Mouse (Mus musculus) heart, postnatal 14 days (tissue): ENCODE measurements at regions not wholly inside any gene's neighbourhood (a gene's known extent, or its start where the extent isn't known, plus 50 kb on each side); places are given as distances from the start of the nearest gene placed in this dataset.

Experiments used
- DNase-seq, 2 experiments: peaks; one replicate each; pipeline ENCODE4 v3.0.0; 2021 to 2022
- intact Hi-C: fragments of 180-260 bp; cut with DNase I; formaldehyde crosslinking; loops from one replicate; pipeline ENCODE4 v1.15.1; 2025

DNA sequence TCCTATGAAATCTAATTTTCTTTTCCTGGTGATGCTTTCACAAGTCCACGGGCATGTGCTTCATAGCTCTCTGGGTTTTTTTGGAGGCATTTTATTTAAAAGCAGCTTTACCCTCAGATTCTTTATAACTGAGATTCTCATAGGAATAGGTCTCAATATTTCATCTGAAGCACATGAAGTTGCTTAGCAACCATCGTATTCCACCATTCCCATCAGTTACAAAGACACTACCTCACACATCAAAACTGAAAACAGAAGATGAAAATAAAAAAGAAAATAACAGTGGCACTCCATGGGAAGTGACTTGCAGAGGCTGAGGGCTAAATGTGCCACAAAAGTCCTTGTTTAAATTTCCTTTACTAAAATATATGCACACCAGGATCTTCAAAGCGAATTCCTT, 384.0 kb upstream of the 1700015G11Rik start:
- intact Hi-C loops = no loop called here

DNA sequence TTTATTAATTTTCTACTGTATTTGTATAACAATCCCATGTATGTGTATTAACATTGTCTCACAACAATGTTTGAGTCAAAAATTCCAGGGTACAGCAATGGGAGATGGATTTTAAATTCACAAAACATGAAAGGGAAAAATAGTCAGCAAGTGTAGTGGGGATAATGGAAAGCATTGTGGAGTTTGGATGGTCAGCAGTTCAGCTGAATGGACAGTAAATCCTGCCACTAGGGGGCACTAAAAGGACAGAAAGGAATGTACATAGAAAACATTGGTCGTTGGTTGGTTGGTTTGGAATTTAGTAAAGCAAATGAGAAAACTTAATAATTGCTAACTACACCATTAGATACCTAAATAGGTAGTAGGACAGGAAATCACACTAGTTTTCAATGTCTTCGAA, 376.3 kb upstream of the 1700015G11Rik start:
- peak in 1 of 2 experiments; percentile 32 for DNase-seq
- intact Hi-C loops = no loop called here

More for the DNA sequence above, 384.0 kb upstream of the 1700015G11Rik start:
- no peak for DNase-seq
